12 mouse cellular contexts compared by ENCODE assay signal in the genomic region with DNA sequence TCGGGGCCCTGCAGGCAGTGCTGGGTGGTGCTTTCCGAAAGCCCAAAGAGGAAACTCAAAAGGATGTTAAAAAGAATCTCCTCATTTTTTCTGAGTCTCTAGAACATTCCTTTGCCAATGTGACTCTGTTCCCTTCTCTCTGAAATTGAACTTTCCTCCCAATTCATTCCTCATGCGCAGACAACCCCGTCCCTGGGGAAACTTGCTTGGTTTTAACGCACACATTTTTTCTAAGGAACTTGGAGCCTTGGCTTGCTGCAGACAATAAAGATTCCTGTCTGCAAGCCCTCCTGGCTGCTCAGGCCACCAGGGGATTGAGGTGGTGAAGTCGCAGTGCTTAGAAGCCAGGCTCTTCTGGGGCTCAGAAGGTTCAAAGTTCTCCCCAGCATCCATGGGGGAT.
DNase-seq lines count a peak whose midpoint lies in the region; ATAC-seq and TF ChIP-seq lines count a peak whose summit lies in the region.
"Had no signal": no experiment of that assay in that cellular context is flagged by ENCODE, and none has a peak within 500 bp of the region (broad histone marks: within the 10 kb centered on the region; RNA-seq: fewer than 3 reads in every experiment).

No protein-coding gene starts in this region.

- H3K27ac ChIP-seq in forebrain, embryonic 13.5 days: peak overlapping the region; percentile 65
- no peak overlapping the region for H3K27ac ChIP-seq in forebrain, embryonic 11.5 days (ENCODE audit: low read depth, low read length)
- H3K27ac ChIP-seq in kidney, postnatal 0 days: no peak overlapping the region
- H3K27ac ChIP-seq in limb, embryonic 10.5 days: peak overlapping the region; percentile 77
- no peak overlapping the region for H3K27ac ChIP-seq in liver, postnatal 0 days (ENCODE audit: low read depth)
- H3K27ac ChIP-seq: hindbrain, postnatal 0 days had no signal

- H3K27me3 ChIP-seq in forebrain, embryonic 13.5 days: no peaks in the 10 kb centered on the region
- no peaks in the 10 kb centered on the region for H3K27me3 ChIP-seq in forebrain, embryonic 11.5 days (ENCODE audit: control insufficient read depth, insufficient read depth, low read length)
- H3K27me3 ChIP-seq in kidney, postnatal 0 days (ENCODE audit: insufficient read depth, low read length): no peaks in the 10 kb centered on the region
- no peaks in the 10 kb centered on the region for H3K27me3 ChIP-seq in limb, embryonic 10.5 days (ENCODE audit: low read depth, poor library complexity, severe bottlenecking)
- H3K27me3 ChIP-seq in liver, postnatal 0 days (ENCODE audit: insufficient read depth, low read length): no peaks in the 10 kb centered on the region
- H3K27me3 ChIP-seq: Patski had no signal

- H3K4me3 ChIP-seq in forebrain, embryonic 13.5 days: no peak overlapping the region
- no peak overlapping the region for H3K4me3 ChIP-seq in forebrain, embryonic 11.5 days (ENCODE audit: low read depth, low read length)
- H3K4me3 ChIP-seq in kidney, postnatal 0 days (replicated peaks; ENCODE audit: low read depth, low read length): no peak overlapping the region
- no peak overlapping the region for H3K4me3 ChIP-seq in limb, embryonic 10.5 days
- no peak overlapping the region for H3K4me3 ChIP-seq in liver, postnatal 0 days (ENCODE audit: low read depth, low read length)

- no peak for DNase-seq in forebrain, embryonic 11.5 days (ENCODE audit: low spot score)
- DNase-seq in kidney, postnatal 0 days (ENCODE audit: low spot score): peak; percentile 75
- DNase-seq in kidney, adult 9 months: no peak
- DNase-seq in brain, embryonic 14.5 days (ENCODE audit: low read depth): peak; percentile 45
- no peak for DNase-seq in limb, embryonic 10.5 days (ENCODE audit: low spot score)
- no peak for DNase-seq in liver, postnatal 0 days
- no peak for DNase-seq in adrenal gland, adult (ENCODE audit: inconsistent age in 2 of 2, low spot score in 1 of 2)
- DNase-seq: lung, postnatal 14 days; right cerebral cortex, adult 18-20 months had no signal

- no peak for TF ChIP-seq POLR2A in brain, embryonic 14.5 days (IDR thresholded peaks at IDR 0.05; ENCODE audit: borderline replicate concordance, extremely low read depth, insufficient read depth, insufficient read length, poor library complexity, severe bottlenecking)

- no peaks in the 10 kb centered on the region for H3K36me3 ChIP-seq in forebrain, embryonic 13.5 days (ENCODE audit: poor library complexity, severe bottlenecking)
- H3K36me3 ChIP-seq in forebrain, embryonic 11.5 days (ENCODE audit: control insufficient read depth, insufficient read depth, low read length): no peaks in the 10 kb centered on the region
- no peaks in the 10 kb centered on the region for H3K36me3 ChIP-seq in kidney, postnatal 0 days (ENCODE audit: insufficient read depth, low read length)
- peaks cover 3% of the 10 kb centered on the region; the same call in 1 of the 2 replicates for H3K36me3 ChIP-seq in limb, embryonic 10.5 days
- no peaks in the 10 kb centered on the region for H3K36me3 ChIP-seq in liver, postnatal 0 days (replicated peaks; ENCODE audit: insufficient read depth, low read length)

- no peak overlapping the region for H3K4me2 ChIP-seq in forebrain, embryonic 13.5 days
- H3K4me2 ChIP-seq in forebrain, embryonic 11.5 days (ENCODE audit: low read depth, low read length, severe bottlenecking): no peak overlapping the region
- no peak overlapping the region for H3K4me2 ChIP-seq in kidney, postnatal 0 days (ENCODE audit: low read length)
- H3K4me2 ChIP-seq in liver, postnatal 0 days (ENCODE audit: low read depth, low read length): no peak overlapping the region

- H3K9ac ChIP-seq in forebrain, embryonic 13.5 days: no peak overlapping the region
- H3K9ac ChIP-seq in forebrain, embryonic 11.5 days (ENCODE audit: low read length): no peak overlapping the region
- H3K9ac ChIP-seq in kidney, postnatal 0 days (ENCODE audit: low read depth, low read length): no peak overlapping the region
- H3K9ac ChIP-seq in liver, postnatal 0 days (replicated peaks): no peak overlapping the region

- no peaks in the 10 kb centered on the region for H3K9me3 ChIP-seq in forebrain, embryonic 13.5 days (replicated peaks)
- H3K9me3 ChIP-seq in forebrain, embryonic 11.5 days (ENCODE audit: control insufficient read depth, low read length): no peaks in the 10 kb centered on the region
- H3K9me3 ChIP-seq in kidney, postnatal 0 days (replicated peaks; ENCODE audit: low read length): no peaks in the 10 kb centered on the region
- no peaks in the 10 kb centered on the region for H3K9me3 ChIP-seq in limb, embryonic 10.5 days (replicated peaks)
- H3K9me3 ChIP-seq in liver, postnatal 0 days (ENCODE audit: low read length): no peaks in the 10 kb centered on the region

- 62% methylated on average over 6 of the region's 6 CpGs for WGBS in forebrain, embryonic 13.5 days
- WGBS in forebrain, embryonic 11.5 days: 63% methylated on average over 6 of the region's 6 CpGs
- 33% methylated on average over 6 of the region's 6 CpGs for WGBS in kidney, postnatal 0 days
- 53% methylated on average over 6 of the region's 6 CpGs for WGBS in limb, embryonic 10.5 days
- 65% methylated on average over 6 of the region's 6 CpGs for WGBS in liver, postnatal 0 days (ENCODE audit: insufficient replicate concordance)

- TF ChIP-seq CTCF in kidney, postnatal 0 days (IDR thresholded peaks at IDR 0.05; ENCODE audit: low read depth): 0 out of 2 replicates have a peak, but pooled peaks have one; percentile 4
- no peak for TF ChIP-seq CTCF in brain, embryonic 14.5 days (IDR thresholded peaks at IDR 0.05; ENCODE audit: borderline replicate concordance, extremely low read depth, insufficient read depth, insufficient read length)
- no peak for TF ChIP-seq CTCF in liver, postnatal 0 days (IDR thresholded peaks at IDR 0.05; ENCODE audit: low read depth)

- TF ChIP-seq EP300 in liver, postnatal 0 days (IDR thresholded peaks at IDR 0.05; ENCODE audit: low read depth): no peak

- ATAC-seq in forebrain, embryonic 13.5 days: no peak
- no peak for ATAC-seq in forebrain, embryonic 11.5 days (replicated peaks; ENCODE audit: low FRiP score)
- no peak for ATAC-seq in kidney, postnatal 0 days (replicated peaks; ENCODE audit: low FRiP score, low read depth)
- ATAC-seq in liver, postnatal 0 days: no peak
- ATAC-seq: Patski had no signal

- H3K4me1 ChIP-seq in forebrain, embryonic 13.5 days: peaks cover 32% of the 10 kb centered on the region
- H3K4me1 ChIP-seq in forebrain, embryonic 11.5 days (replicated peaks; ENCODE audit: control insufficient read depth, insufficient read depth, low read length): peaks cover 6% of the 10 kb centered on the region
- peaks cover 7% of the 10 kb centered on the region for H3K4me1 ChIP-seq in kidney, postnatal 0 days (replicated peaks; ENCODE audit: insufficient read depth, low read length)
- peaks cover 72% of the 10 kb centered on the region for H3K4me1 ChIP-seq in limb, embryonic 10.5 days
- no peaks in the 10 kb centered on the region for H3K4me1 ChIP-seq in liver, postnatal 0 days (ENCODE audit: insufficient read depth)

Comparison
In these comparisons a context has a peak if more than half of its experiments do, and no peak if none do; other contexts are left out.
1. H3K27ac ChIP-seq: peak in forebrain, embryonic 13.5 days (single experiment) and limb, embryonic 10.5 days (single experiment); none in forebrain, embryonic 11.5 days (single experiment), kidney, postnatal 0 days (single experiment) and liver, postnatal 0 days (single experiment).
2. DNase-seq: peak in kidney, postnatal 0 days (single experiment) and brain, embryonic 14.5 days (single experiment); none in forebrain, embryonic 11.5 days (single experiment), kidney, adult 9 months (single experiment), limb, embryonic 10.5 days (single experiment), liver, postnatal 0 days (single experiment) and adrenal gland, adult (0 of 2).